Mouse (Mus musculus): ENCODE data around the gene Lhfpl4.

GRCm38 (mm10) chr6:113160106-113160505 lies 35.1 kb downstream of the Lhfpl4 start:
- no peak for TF ChIP-seq EP300 (IDR thresholded peaks at IDR 0.05; ENCODE audit: insufficient read depth, low read depth, low read length)
- no peak for TF ChIP-seq POLR2A (IDR thresholded peaks at IDR 0.05; ENCODE audit: insufficient read depth, low read length)
- no peak for TF ChIP-seq CTCF (IDR thresholded peaks at IDR 0.05; ENCODE audit: low read depth, low read length)
